Mouse (Mus musculus) testis, adult 2 months (tissue): ENCODE measurements around the gene Pex26. TPM values are rescaled to one million over a fixed set of nuclear protein-coding genes. Genes with fewer than 3 reads are reported as not detected.

Experiments used
- H3K27ac ChIP-seq: fragments of 200-500 bp; 2 replicates; pipeline ENCODE4 v1.5.1; 2012; ENCODE audit warnings: low read depth, low read length; ENCODE audit not compliant: control insufficient read depth, insufficient read depth
- H3K27me3 ChIP-seq: fragments of 200-500 bp; 2 replicates; pipeline ENCODE4 v1.6.1; 2012; ENCODE audit warnings: mild to moderate bottlenecking, low read length, moderate library complexity; ENCODE audit not compliant: control insufficient read depth, insufficient read depth
- H3K36me3 ChIP-seq: fragments of 200-500 bp; 2 replicates; pipeline ENCODE4 v1.6.1; 2012; ENCODE audit warnings: mild to moderate bottlenecking, low read length; ENCODE audit not compliant: control insufficient read depth, insufficient read depth
- H3K4me1 ChIP-seq: fragments of 200-500 bp; 2 replicates; pipeline ENCODE4 v1.6.1; 2012; ENCODE audit warnings: low read length; ENCODE audit not compliant: control insufficient read depth, insufficient read depth
- H3K4me3 ChIP-seq: fragments of 200-500 bp; 2 replicates; pipeline ENCODE4 v1.5.1; 2012; ENCODE audit warnings: low read depth, mild to moderate bottlenecking, low read length, moderate library complexity, mixed read lengths; ENCODE audit not compliant: control insufficient read depth
- CTCF ChIP-seq: fragments of 200-500 bp; IDR thresholded peaks from 2 replicates; pipeline ENCODE4 v1.5.1; 2012; ENCODE audit warnings: low read depth, mild to moderate bottlenecking, inconsistent platforms, low read length, moderate library complexity; ENCODE audit not compliant: control insufficient read depth, insufficient read depth, insufficient replicate concordance
- POLR2A ChIP-seq: fragments of 200-500 bp; IDR thresholded peaks from 2 replicates; pipeline ENCODE4 v1.6.1; 2012; ENCODE audit warnings: low read depth, mild to moderate bottlenecking, inconsistent platforms, low read length, moderate library complexity; ENCODE audit not compliant: control insufficient read depth
- polyA plus RNA-seq: library from polyadenylated mRNA; depleted of rRNA; stranded (reverse); fragments of >200 nt; gene quantifications from 2 replicates; pipeline ENCODE4 v1.2.3, GENCODE M21; 2012

Pex26 gene
- polyA plus RNA-seq, 1 experiment, result 8.7 TPM

DNA sequence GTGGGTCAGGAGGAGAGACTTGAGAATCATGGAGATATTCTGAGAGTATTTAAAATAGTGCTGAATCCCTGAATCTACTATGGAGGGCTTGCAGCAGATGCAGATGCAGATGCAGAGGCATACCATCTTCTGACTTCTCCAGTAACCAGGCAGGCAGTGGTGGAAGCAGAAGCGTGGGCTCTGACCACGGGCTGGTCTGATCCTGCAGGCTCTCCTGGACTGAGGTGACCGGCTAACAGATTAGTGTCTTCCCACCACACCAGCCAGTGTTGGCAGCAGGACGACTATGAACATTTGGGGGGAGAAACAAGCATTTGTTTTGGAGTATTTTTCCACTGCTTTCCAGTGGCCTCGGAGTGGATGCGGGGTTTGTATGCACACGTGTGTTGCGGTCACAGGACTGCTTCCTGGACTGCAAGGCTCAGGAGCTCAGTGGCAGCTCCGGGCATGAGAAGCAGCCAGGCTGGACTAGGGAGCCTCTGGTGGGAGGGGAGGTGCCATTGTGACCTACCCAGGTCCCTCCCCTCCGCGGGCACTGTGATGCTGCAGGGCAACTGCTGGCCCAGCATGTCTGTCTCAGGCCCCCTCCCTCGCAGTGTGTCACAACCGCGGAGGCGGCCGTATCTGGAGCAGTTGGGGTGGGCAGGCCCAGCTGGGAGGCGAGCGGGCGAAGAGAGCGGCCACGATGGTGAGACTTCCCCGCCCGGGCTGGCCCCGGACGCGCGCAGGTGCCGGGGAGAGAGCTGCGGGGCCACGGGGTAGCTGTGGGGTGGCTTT is 26.9 kb downstream of the Pex26 start, which contains the start of gene Tuba8:
TSS of gene Tuba8 (plus strand) at position 548 of the 777 bp plus-strand sequence.
- H3K27ac ChIP-seq, result no peak within 1 kb of the TSS
- H3K27me3 ChIP-seq, result no peaks in the 10 kb centered on the region
- TF ChIP-seq CTCF (no peak), POLR2A (peak; percentile 75; the same call in 1 of the 2 replicates)
- peaks cover 2% of the 10 kb centered on the region for H3K4me1 ChIP-seq
- no peaks in the 10 kb centered on the region for H3K36me3 ChIP-seq
- peak within 1 kb of the TSS; percentile 67 for H3K4me3 ChIP-seq

DNA sequence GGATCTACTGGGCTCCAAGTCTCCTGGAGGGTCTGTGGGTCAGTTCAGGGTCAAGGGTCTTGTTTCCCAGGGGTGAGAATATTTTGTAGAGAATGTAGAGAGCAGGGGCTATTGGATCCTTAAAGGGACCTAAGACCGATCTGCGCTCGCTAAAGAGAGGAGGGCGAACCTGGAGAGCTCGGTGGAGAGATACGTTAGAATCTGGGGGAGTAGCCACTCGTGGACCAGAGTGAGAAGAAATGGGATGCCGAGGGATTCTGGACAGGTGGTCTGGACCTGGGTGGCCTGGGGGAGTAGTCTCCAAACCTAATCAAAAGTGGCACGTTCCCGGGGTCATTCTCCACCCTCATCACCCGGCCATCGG is 27.4 kb downstream of the Pex26 start:
- Histone ChIP-seq H3K4me3 (peak overlapping the region; percentile 67), H3K27ac (no peak overlapping the region), H3K27me3 (no peaks in the 10 kb centered on the region), H3K36me3 (no peaks in the 10 kb centered on the region), H3K4me1 (peaks cover 2% of the 10 kb centered on the region)
- TF ChIP-seq POLR2A (no peak), CTCF (no peak)

DNA sequence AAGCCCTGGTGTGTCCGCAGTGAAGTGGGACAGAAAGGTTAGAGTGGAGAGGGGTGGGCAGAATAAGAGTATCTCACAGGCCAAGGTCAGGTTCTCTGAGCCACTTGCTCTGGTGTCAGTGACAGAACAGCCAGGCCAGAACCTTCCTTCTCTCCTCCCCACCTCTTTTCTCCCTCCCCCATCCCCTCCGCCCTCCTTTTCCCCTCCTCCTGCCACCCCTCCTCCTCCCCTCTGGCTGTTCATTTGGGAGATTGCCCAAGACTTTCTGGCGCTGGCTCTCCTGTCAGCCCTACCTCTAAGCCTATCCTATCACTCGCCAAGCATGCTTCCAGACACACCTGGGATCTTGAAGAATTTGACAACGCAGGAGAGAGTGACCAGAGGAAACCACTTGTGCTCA is 28.3 kb downstream of the Pex26 start:
- no peak for TF ChIP-seq CTCF
- TF ChIP-seq POLR2A, result no peak
- H3K27ac ChIP-seq, result no peak overlapping the region
- H3K4me3 ChIP-seq, result peak overlapping the region; percentile 67
- H3K4me1 ChIP-seq, result peaks cover 2% of the 10 kb centered on the region
- no peaks in the 10 kb centered on the region for H3K27me3 ChIP-seq
- H3K36me3 ChIP-seq, result no peaks in the 10 kb centered on the region

DNA sequence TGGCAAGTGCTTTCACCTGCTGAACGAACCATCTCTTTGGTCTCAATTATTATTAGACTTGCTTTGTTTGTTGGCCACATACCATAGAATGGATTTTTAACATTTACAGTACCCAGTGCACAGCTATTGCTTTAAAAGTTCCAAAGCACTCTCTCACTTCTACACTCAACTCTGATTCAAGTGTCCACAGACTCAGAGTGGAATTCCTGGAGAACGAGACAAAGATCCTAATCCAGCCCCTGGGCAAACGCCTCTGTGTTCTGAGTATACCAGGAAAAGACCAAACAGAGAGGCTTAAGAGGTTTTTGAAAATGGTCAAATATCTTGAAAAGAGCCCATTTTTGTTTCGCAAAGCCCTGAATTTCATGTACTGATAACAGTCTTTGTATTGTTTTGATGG is 29.5 kb downstream of the Pex26 start:
- H3K27ac ChIP-seq, result no peak overlapping the region
- peak overlapping the region; percentile 61; the same call in 1 of the 2 replicates for H3K4me3 ChIP-seq
- peaks cover 2% of the 10 kb centered on the region for H3K4me1 ChIP-seq
- TF ChIP-seq CTCF (no peak), POLR2A (no peak)
- no peaks in the 10 kb centered on the region for H3K36me3 ChIP-seq
- H3K27me3 ChIP-seq, result no peaks in the 10 kb centered on the region

DNA sequence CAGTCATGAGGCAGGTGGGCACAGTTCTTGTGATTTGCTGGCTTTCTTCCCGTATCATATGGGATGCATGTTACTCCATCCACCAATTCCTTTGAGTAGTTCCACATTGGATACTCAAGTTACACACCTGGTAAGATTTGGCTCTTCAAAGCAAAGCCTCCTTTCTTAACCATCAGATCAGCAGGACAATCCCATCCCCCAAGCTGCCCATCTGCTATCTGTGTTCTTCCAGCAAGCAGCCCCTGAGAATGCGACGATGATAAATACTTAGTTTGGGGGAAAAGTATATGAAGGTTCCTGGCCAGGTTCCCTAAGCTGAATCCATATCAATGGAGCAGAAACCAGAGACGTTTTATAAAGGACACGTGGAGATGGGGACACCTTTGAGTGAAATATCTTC is 30.8 kb downstream of the Pex26 start:
- Histone ChIP-seq H3K27me3 (no peaks in the 10 kb centered on the region), H3K36me3 (no peaks in the 10 kb centered on the region), H3K4me3 (no peak overlapping the region), H3K4me1 (peaks cover 2% of the 10 kb centered on the region), H3K27ac (no peak overlapping the region)
- TF ChIP-seq POLR2A (no peak), CTCF (no peak)

DNA sequence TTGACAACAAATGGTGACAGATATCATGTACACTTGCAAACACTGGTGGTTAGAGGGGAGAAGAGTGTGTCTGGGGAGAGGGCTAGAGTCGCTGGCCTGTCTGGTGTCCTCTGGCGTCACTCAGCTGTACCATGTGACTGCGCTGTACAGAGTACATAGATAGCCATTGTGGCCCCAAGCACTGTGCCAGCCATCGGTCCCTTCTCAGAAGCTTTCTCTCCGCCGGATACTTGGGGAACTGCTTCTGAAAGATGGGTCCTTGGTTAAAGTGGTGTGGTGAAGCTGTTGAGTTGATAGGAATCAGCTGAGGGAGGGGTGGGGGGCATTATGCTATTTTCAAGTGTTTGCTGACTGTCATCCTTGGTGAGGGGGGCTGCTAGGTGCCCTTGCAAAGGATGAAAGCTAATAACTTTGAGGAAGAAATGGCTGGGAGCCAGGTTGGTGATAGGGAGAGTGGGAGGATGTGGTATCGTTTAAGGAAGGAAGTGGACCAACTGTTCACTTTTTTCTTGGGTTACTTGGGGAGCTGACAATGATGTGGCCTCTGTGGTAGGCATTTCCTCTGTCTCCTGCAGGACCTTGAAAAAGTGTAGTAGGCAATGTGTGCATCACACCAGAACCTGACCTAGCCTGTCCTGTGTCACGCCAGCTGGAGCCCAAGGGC is 31.3 kb downstream of the Pex26 start:
- H3K4me3 ChIP-seq, result no peak overlapping the region
- no peaks in the 10 kb centered on the region for H3K36me3 ChIP-seq
- peaks cover 2% of the 10 kb centered on the region for H3K4me1 ChIP-seq
- no peak for TF ChIP-seq CTCF
- TF ChIP-seq POLR2A, result no peak
- H3K27me3 ChIP-seq, result no peaks in the 10 kb centered on the region
- H3K27ac ChIP-seq, result no peak overlapping the region

DNA sequence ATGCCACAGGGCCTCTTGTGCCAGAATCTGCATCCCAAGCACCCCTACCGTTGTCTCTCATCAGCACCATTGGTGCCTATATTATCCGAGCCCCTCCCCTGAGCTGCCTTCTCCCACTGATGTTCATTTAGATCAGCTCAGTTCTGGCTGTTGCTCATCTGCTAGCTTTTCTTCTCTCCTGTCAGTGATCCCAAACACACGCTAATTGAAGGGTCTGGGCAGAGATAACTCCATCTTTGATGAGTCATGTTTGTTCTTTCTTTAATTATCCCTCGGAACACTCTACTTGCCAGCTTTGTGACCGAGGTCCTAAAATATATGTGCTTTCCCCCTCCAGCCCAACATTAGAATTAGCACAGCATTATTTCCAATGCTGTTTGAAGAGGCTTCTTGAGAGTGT is 31.9 kb downstream of the Pex26 start:
- Histone ChIP-seq H3K4me1 (peaks cover 2% of the 10 kb centered on the region), H3K36me3 (no peaks in the 10 kb centered on the region), H3K27ac (no peak overlapping the region), H3K4me3 (no peak overlapping the region), H3K27me3 (no peaks in the 10 kb centered on the region)
- TF ChIP-seq POLR2A (no peak), CTCF (no peak)
